Mouse (Mus musculus): Measurements from ENCODE around the gene Pla2g3. TPM values are rescaled to one million over a fixed set of nuclear protein-coding genes. Genes with fewer than 3 reads are reported as not detected.

Gene Pla2g3
- polyA plus RNA-seq, 1 experiment from 2014 or later, result 0.76 TPM

GRCm38 (mm10) chr11:3519051-3519726 lies 31.1 kb downstream of the Pla2g3 start:
- no peak overlapping the region for H3K4me2 ChIP-seq (ENCODE audit: low read depth, severe bottlenecking)
- 67% methylated on average over 4 of the region's 4 CpGs for WGBS
- DNase-seq (ENCODE audit: low spot score), result no peak
- no peak for ATAC-seq (ENCODE audit: insufficient number of reproducible peaks, low FRiP score, low TSS enrichment, low read depth)
- no peak overlapping the region for H3K9ac ChIP-seq (ENCODE audit: low read length)
- no peak overlapping the region for H3K27ac ChIP-seq (replicated peaks; ENCODE audit: low read depth, low read length)
- no peaks in the 10 kb centered on the region for H3K9me3 ChIP-seq (ENCODE audit: control insufficient read depth, low read length)
- H3K27me3 ChIP-seq (ENCODE audit: control insufficient read depth, insufficient read depth, low read length), result peaks cover 26% of the 10 kb centered on the region
- H3K4me1 ChIP-seq (ENCODE audit: control insufficient read depth, insufficient read depth, low read length), result peaks cover 12% of the 10 kb centered on the region; the same call in 1 of the 2 replicates
- no peak overlapping the region for H3K4me3 ChIP-seq (ENCODE audit: low read depth, low read length)
- H3K36me3 ChIP-seq (ENCODE audit: control insufficient read depth, insufficient read depth, low read length), result peaks cover 4% of the 10 kb centered on the region; the same call in 1 of the 2 replicates

- no peak overlapping the region for H3K27ac ChIP-seq (replicated peaks; ENCODE audit: low read depth, low read length)
- H3K36me3 ChIP-seq (ENCODE audit: control insufficient read depth, insufficient read depth, low read length), result peaks cover 5% of the 10 kb centered on the region; the same call in 1 of the 2 replicates
- ATAC-seq (ENCODE audit: insufficient number of reproducible peaks, low FRiP score, low TSS enrichment, low read depth), result no peak
- H3K9ac ChIP-seq (ENCODE audit: low read length), result no peak overlapping the region
- H3K4me2 ChIP-seq (ENCODE audit: low read depth, severe bottlenecking), result no peak overlapping the region
- H3K4me3 ChIP-seq (ENCODE audit: low read depth, low read length), result no peak overlapping the region
- H3K9me3 ChIP-seq (ENCODE audit: control insufficient read depth, low read length), result no peaks in the 10 kb centered on the region
- no peak for DNase-seq (ENCODE audit: low spot score)
- H3K4me1 ChIP-seq (ENCODE audit: control insufficient read depth, insufficient read depth, low read length), result peaks cover 12% of the 10 kb centered on the region; the same call in 1 of the 2 replicates
- peaks cover 26% of the 10 kb centered on the region for H3K27me3 ChIP-seq (ENCODE audit: control insufficient read depth, insufficient read depth, low read length)
- 83% methylated on average over 11 of the region's 11 CpGs for WGBS
These were observed 31.8 kb downstream of the Pla2g3 start for GRCm38 (mm10) chr11:3519756-3520398.

DNA sequence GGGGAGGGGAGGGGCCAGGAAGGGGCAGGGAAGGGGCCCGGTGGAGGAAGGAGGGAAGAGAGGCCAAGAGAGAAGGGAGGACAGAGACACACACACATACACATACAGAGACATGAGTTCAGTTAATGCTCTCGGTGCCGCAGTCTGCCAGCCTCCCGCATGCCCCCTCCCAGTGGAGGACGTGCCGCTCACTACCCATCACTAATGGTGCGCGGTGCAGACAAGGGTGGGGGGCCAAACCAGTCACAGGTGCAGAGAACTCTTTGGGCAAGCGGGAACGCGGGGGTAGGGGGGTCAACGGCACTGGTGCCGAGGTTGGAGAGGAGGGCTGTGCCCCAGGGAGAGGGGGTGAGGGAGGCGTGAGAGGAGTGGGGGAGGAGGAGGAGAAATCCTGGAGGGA lies 32.8 kb downstream of the Pla2g3 start:
- peaks cover 10% of the 10 kb centered on the region; the same call in 1 of the 2 replicates for H3K4me1 ChIP-seq (ENCODE audit: control insufficient read depth, insufficient read depth, low read length)
- DNase-seq (ENCODE audit: low spot score) (no peak), ATAC-seq (ENCODE audit: insufficient number of reproducible peaks, low FRiP score, low TSS enrichment, low read depth) (no peak)
- no peak overlapping the region for H3K4me3 ChIP-seq (ENCODE audit: low read depth, low read length)
- no peak overlapping the region for H3K9ac ChIP-seq (ENCODE audit: low read length)
- 73% methylated on average over 14 of the region's 14 CpGs for WGBS
- H3K9me3 ChIP-seq (ENCODE audit: control insufficient read depth, low read length), result no peaks in the 10 kb centered on the region
- H3K4me2 ChIP-seq (ENCODE audit: low read depth, severe bottlenecking), result no peak overlapping the region
- H3K27me3 ChIP-seq (ENCODE audit: control insufficient read depth, insufficient read depth, low read length), result peaks cover 20% of the 10 kb centered on the region
- peaks cover 8% of the 10 kb centered on the region; the same call in 1 of the 2 replicates for H3K36me3 ChIP-seq (ENCODE audit: control insufficient read depth, insufficient read depth, low read length)
- no peak overlapping the region for H3K27ac ChIP-seq (replicated peaks; ENCODE audit: low read depth, low read length)

- Histone ChIP-seq H3K4me1 (ENCODE audit: control insufficient read depth, insufficient read depth, low read length) (peaks cover 10% of the 10 kb centered on the region; the same call in 1 of the 2 replicates), H3K27ac (replicated peaks; ENCODE audit: low read depth, low read length) (no peak overlapping the region), H3K36me3 (ENCODE audit: control insufficient read depth, insufficient read depth, low read length) (peaks cover 10% of the 10 kb centered on the region; the same call in 1 of the 2 replicates), H3K27me3 (ENCODE audit: control insufficient read depth, insufficient read depth, low read length) (peaks cover 14% of the 10 kb centered on the region), H3K4me3 (ENCODE audit: low read depth, low read length) (no peak overlapping the region), H3K4me2 (ENCODE audit: low read depth, severe bottlenecking) (no peak overlapping the region), H3K9ac (ENCODE audit: low read length) (no peak overlapping the region), H3K9me3 (ENCODE audit: control insufficient read depth, low read length) (no peaks in the 10 kb centered on the region)
- DNase-seq (ENCODE audit: low spot score) (no peak), ATAC-seq (ENCODE audit: insufficient number of reproducible peaks, low FRiP score, low TSS enrichment, low read depth) (no peak)
- 88% methylated on average over 23 of the region's 23 CpGs for WGBS
These were observed 33.5 kb downstream of the Pla2g3 start for GRCm38 (mm10) chr11:3521339-3522224.

DNA sequence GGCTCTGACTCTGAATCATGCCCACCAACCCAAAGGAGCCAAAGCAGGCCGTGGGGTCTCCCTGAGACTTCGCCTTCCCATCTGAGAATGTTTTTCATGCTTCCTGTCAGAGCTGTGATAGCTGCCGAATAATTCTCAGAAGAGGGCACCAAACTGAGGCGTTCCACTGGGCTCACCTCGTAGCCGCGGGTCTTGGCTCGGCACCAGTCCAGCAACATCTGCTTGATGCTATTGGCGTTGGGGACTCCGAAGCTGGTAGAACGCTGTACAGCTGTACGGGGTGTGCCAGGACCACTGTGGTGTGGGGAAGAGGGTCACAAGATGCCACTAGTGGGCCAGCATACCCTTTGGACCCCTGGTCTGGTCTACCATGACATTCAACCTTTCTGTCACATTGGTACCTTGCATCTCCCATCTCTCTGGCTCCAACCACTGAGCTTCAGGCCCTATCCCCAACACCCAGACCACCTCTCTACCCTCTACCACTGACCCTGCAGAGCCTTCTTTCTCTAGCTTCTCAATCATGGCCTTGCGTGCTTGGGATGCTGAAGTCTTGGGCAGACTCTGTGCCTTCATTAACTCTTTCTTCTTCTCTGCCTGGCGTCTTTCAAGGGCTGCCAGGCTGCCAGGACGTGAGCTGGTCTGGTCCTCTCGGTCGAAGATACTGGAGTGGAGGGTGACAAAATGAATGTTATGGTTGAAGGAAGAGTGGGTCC lies 34.4 kb downstream of the Pla2g3 start:
- DNase-seq (ENCODE audit: low spot score), result no peak
- no peak overlapping the region for H3K9ac ChIP-seq (ENCODE audit: low read length)
- no peaks in the 10 kb centered on the region for H3K9me3 ChIP-seq (ENCODE audit: control insufficient read depth, low read length)
- peaks cover 10% of the 10 kb centered on the region; the same call in 1 of the 2 replicates for H3K36me3 ChIP-seq (ENCODE audit: control insufficient read depth, insufficient read depth, low read length)
- H3K4me3 ChIP-seq (ENCODE audit: low read depth, low read length), result no peak overlapping the region
- no peak overlapping the region for H3K27ac ChIP-seq (replicated peaks; ENCODE audit: low read depth, low read length)
- ATAC-seq (ENCODE audit: insufficient number of reproducible peaks, low FRiP score, low TSS enrichment, low read depth), result no peak
- no peak overlapping the region for H3K4me2 ChIP-seq (ENCODE audit: low read depth, severe bottlenecking)
- 91% methylated on average over 17 of the region's 17 CpGs for WGBS
- H3K27me3 ChIP-seq (ENCODE audit: control insufficient read depth, insufficient read depth, low read length), result peaks cover 7% of the 10 kb centered on the region; the same call in 1 of the 2 replicates
- H3K4me1 ChIP-seq (ENCODE audit: control insufficient read depth, insufficient read depth, low read length), result peaks cover 3% of the 10 kb centered on the region; the same call in 1 of the 2 replicates

GRCm38 (mm10) chr11:3523840-3524582 lies 35.9 kb downstream of the Pla2g3 start:
- 87% methylated on average over 7 of the region's 7 CpGs for WGBS
- Histone ChIP-seq H3K36me3 (ENCODE audit: control insufficient read depth, insufficient read depth, low read length) (peaks cover 12% of the 10 kb centered on the region), H3K9me3 (ENCODE audit: control insufficient read depth, low read length) (no peaks in the 10 kb centered on the region)

GRCm38 (mm10) chr11:3525560-3525959 lies 37.5 kb downstream of the Pla2g3 start:
- H3K9me3 ChIP-seq (ENCODE audit: control insufficient read depth, low read length), result no peaks in the 10 kb centered on the region
- DNase-seq (ENCODE audit: low spot score), result no peak
- H3K36me3 ChIP-seq (ENCODE audit: control insufficient read depth, insufficient read depth, low read length), result peaks cover 20% of the 10 kb centered on the region
- H3K27me3 ChIP-seq (ENCODE audit: control insufficient read depth, insufficient read depth, low read length), result no peaks in the 10 kb centered on the region
- H3K4me3 ChIP-seq (ENCODE audit: low read depth, low read length), result no peak overlapping the region
- WGBS, result 89% methylated on average over 4 of the region's 4 CpGs
- no peak overlapping the region for H3K9ac ChIP-seq (ENCODE audit: low read length)
- no peak overlapping the region for H3K27ac ChIP-seq (replicated peaks; ENCODE audit: low read depth, low read length)
- ATAC-seq (ENCODE audit: insufficient number of reproducible peaks, low FRiP score, low TSS enrichment, low read depth), result no peak
- no peaks in the 10 kb centered on the region for H3K4me1 ChIP-seq (ENCODE audit: control insufficient read depth, insufficient read depth, low read length)
- no peak overlapping the region for H3K4me2 ChIP-seq (ENCODE audit: low read depth, severe bottlenecking)

More at GRCm38 (mm10) chr11:3523840-3524582, 35.9 kb downstream of the Pla2g3 start:
- no peak overlapping the region for H3K4me3 ChIP-seq (ENCODE audit: low read depth, low read length)
- no peak overlapping the region for H3K27ac ChIP-seq (replicated peaks; ENCODE audit: low read depth, low read length)
- H3K4me1 ChIP-seq (ENCODE audit: control insufficient read depth, insufficient read depth, low read length), result no peaks in the 10 kb centered on the region
- H3K9ac ChIP-seq (ENCODE audit: low read length), result no peak overlapping the region
- DNase-seq (ENCODE audit: low spot score), result no peak
- H3K27me3 ChIP-seq (ENCODE audit: control insufficient read depth, insufficient read depth, low read length), result no peaks in the 10 kb centered on the region
- no peak for ATAC-seq (ENCODE audit: insufficient number of reproducible peaks, low FRiP score, low TSS enrichment, low read depth)
- no peak overlapping the region for H3K4me2 ChIP-seq (ENCODE audit: low read depth, severe bottlenecking)

Measured in limb, embryonic 11.5 days (tissue).